Comparison of ENCODE assay signal across 8 mouse cellular contexts in genomic region chr9:59959276-59959675, GRCm38 (mm10). TPM values are rescaled to one million over a fixed set of nuclear protein-coding genes. Genes with fewer than 3 reads are reported as not detected.
DNase-seq lines count a peak whose midpoint lies in the region; ATAC-seq lines count a peak whose summit lies in the region.

No protein-coding gene starts in this region.

- no peak overlapping the region for H3K9ac ChIP-seq in hindbrain, embryonic 12.5 days

- H3K4me3 ChIP-seq in hindbrain, embryonic 12.5 days = no peak overlapping the region

- peak; percentile 70; the same call in 1 of the 2 replicates for ATAC-seq in frontal cortex, adult (ENCODE audit: low TSS enrichment)
- ATAC-seq in hindbrain, embryonic 12.5 days (ENCODE audit: low FRiP score) = 0 out of 2 replicates have a peak, but pooled peaks have one; percentile 32

- no peaks in the 10 kb centered on the region for H3K27me3 ChIP-seq in hindbrain, embryonic 12.5 days

- no peak overlapping the region for H3K4me2 ChIP-seq in hindbrain, embryonic 12.5 days (replicated peaks)

- H3K27ac ChIP-seq in hindbrain, embryonic 12.5 days = no peak overlapping the region

- peaks cover 4% of the 10 kb centered on the region; the same call in 1 of the 2 replicates for H3K4me1 ChIP-seq in hindbrain, embryonic 12.5 days

- DNase-seq in Muller cell, postnatal 12 days (ENCODE audit: inconsistent ontology term) = peak; percentile 80
- peak; percentile 63 for DNase-seq in cerebellum, adult 11-12 months
- peak; percentile 76 to 80 for DNase-seq in layer of hippocampus, postnatal 10 days (ENCODE audit: low spot score in 2 of 2)
- peak; percentile 93 for DNase-seq in lung, postnatal 36 days
- peak; percentile 57 for DNase-seq in right cerebral cortex, postnatal 14 days
- peak; percentile 74 for DNase-seq in urinary bladder, postnatal 25 days (ENCODE audit: low spot score)

- 4% methylated on average over 8 of the region's 8 CpGs for WGBS in hindbrain, embryonic 12.5 days

- H3K36me3 ChIP-seq in hindbrain, embryonic 12.5 days = no peaks in the 10 kb centered on the region

- no peaks in the 10 kb centered on the region for H3K9me3 ChIP-seq in hindbrain, embryonic 12.5 days (replicated peaks)

RNA-seq across cellular contexts. Expression of gene Nr2e3, which starts 1.2 kb away (rescaled TPM):
- 0.12 TPM in 1 of 2 replicates, not detected in the other for polyA plus RNA-seq in hindbrain, embryonic 12.5 days (2016; fragmentation: Nextera tagmentation; extraction: Ambion mirVana)
- total RNA-seq in layer of hippocampus, postnatal 10 days (2021) = not detected
